Mouse (Mus musculus) liver, embryonic 13.5 days (tissue): Measurements from ENCODE around the gene Cmklr1. TPM values are rescaled to one million over a fixed set of nuclear protein-coding genes. Genes with fewer than 3 reads are reported as not detected.

ENCODE experiments used
- ATAC-seq: fragments of 200-750 bp; cut with Nextera tagmentation; 2 replicates; pipeline ENCODE4 v1.8.0; 2017; ENCODE audit warnings: low read depth, mild to moderate bottlenecking, moderate number of reproducible peaks, moderate library complexity
- DNase-seq: peaks from one replicate; pipeline ENCODE4 v3.0.0; 2022
- H3K27ac ChIP-seq: fragments of 300-500 bp; sonication (generic); 2 replicates; pipeline ENCODE4 v1.5.1; 2015; ENCODE audit warnings: moderate library complexity, mild to moderate bottlenecking, inconsistent platforms
- H3K27me3 ChIP-seq: fragments of 300-500 bp; sonication (generic); 2 replicates; pipeline ENCODE4 v1.6.1; 2015; ENCODE audit warnings: mild to moderate bottlenecking, inconsistent platforms
- H3K36me3 ChIP-seq: fragments of 300-500 bp; sonication (generic); 2 replicates; pipeline ENCODE4 v1.6.1; 2015; ENCODE audit warnings: mild to moderate bottlenecking, inconsistent platforms
- H3K4me1 ChIP-seq: fragments of 300-500 bp; sonication (generic); replicated peaks from 2 replicates; pipeline ENCODE4 v1.6.1; 2015; ENCODE audit warnings: inconsistent platforms
- H3K4me2 ChIP-seq: fragments of 300-500 bp; sonication (generic); 2 replicates; pipeline ENCODE4 v1.6.1; 2015; ENCODE audit warnings: inconsistent platforms, mild to moderate bottlenecking, moderate library complexity
- H3K4me3 ChIP-seq: fragments of 300-500 bp; sonication (generic); replicated peaks from 2 replicates; pipeline ENCODE4 v1.5.1; 2015; ENCODE audit warnings: mild to moderate bottlenecking, inconsistent platforms
- H3K9ac ChIP-seq: fragments of 300-500 bp; sonication (generic); 2 replicates; pipeline ENCODE4 v1.6.1; 2015; ENCODE audit warnings: mild to moderate bottlenecking, inconsistent platforms
- H3K9me3 ChIP-seq: fragments of 300-500 bp; sonication (generic); replicated peaks from 2 replicates; pipeline ENCODE4 v1.6.1; 2016; ENCODE audit warnings: inconsistent platforms
- WGBS: fragments of 180-500 bp; shearing (Covaris S2); methylation state at CpG from one replicate; pipeline ENCODE4 v1.1.7; 2015; ENCODE audit not compliant: insufficient replicate concordance; 5-methylcytosine and 5-hydroxymethylcytosine counted together
- polyA plus RNA-seq: library from polyadenylated mRNA; unstranded; fragments of >200 nt; fragmentation: Nextera tagmentation; extraction: Ambion mirVana; gene quantifications from 2 replicates; pipeline ENCODE4 v1.2.1, GENCODE M21; 2015

Cmklr1 gene
- polyA plus RNA-seq, 1 experiment from 2014 or later = 1.8 TPM

- 12% methylated on average over 5 of the region's 5 CpGs for WGBS
- H3K27ac ChIP-seq = no peak overlapping the region
- DNase-seq = no peak
- no peak overlapping the region for H3K9ac ChIP-seq
- H3K27me3 ChIP-seq = peaks cover 20% of the 10 kb centered on the region
- no peaks in the 10 kb centered on the region for H3K36me3 ChIP-seq
- no peaks in the 10 kb centered on the region for H3K9me3 ChIP-seq
- H3K4me1 ChIP-seq = 0 out of 2 replicates have a peak, but pooled peaks cover 3% of the 10 kb centered on the region
- H3K4me2 ChIP-seq = no peak overlapping the region
- H3K4me3 ChIP-seq = no peak overlapping the region
- ATAC-seq = no peak
Observed at GRCm38 (mm10) chr5:113652215-113652614, 2.0 kb upstream of the Cmklr1 start.

DNA sequence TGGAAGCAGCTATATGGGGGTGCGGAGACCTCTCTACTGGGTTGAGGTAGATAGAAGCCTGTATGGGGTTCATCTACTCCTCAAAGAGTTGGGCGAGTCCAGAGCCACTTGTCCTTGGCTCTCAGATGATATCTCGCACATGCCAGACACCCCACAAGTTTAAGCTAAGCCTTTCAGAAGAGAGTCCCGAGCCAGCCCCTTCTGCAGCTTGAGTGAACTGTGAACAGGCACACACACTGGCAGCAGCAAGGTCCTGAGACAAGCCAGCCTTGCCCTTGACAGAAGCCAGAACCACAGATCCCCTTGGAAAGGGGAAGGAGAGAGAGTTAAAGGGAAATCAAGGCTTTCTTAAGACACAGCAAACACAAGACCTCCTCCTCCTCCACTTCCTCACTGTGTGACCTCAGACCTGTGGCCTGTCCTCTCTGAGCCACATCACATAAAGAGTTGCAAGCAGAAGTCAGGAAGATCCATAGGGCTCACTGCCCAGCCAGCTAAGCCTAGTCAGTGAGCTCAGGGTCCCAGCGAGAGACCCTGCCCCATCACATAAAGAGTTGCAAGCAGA is 1.5 kb downstream of the Cmklr1 start:
- no peak for ATAC-seq
- Histone ChIP-seq H3K9me3 (no peaks in the 10 kb centered on the region), H3K27ac (no peak overlapping the region), H3K4me1 (0 out of 2 replicates have a peak, but pooled peaks cover 3% of the 10 kb centered on the region), H3K9ac (no peak overlapping the region), H3K27me3 (peaks cover 20% of the 10 kb centered on the region), H3K4me2 (no peak overlapping the region), H3K4me3 (no peak overlapping the region), H3K36me3 (no peaks in the 10 kb centered on the region)
- WGBS = 44% methylated on average over 5 of the region's 5 CpGs
- no peak for DNase-seq

DNA sequence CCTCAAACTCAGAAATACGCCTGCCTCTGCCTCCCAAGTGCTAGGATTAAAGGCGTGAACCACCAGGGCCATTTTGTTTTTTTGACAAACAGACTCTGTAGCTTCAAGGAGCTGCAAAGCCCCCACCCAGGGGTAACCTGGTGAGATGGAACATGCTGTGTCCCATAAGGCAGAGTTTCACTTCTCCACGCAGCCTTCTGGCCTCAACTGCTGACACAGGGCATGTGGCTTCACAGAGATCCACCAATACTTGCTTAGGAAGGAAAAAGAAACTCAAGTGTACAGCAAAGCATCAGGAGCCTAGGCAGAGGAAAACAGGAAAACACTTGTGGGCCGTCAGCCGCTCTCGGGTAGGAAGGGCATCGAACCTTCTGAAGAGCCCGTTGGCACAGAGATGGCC is 3.1 kb downstream of the Cmklr1 start:
- Histone ChIP-seq H3K27ac (no peak overlapping the region), H3K4me1 (0 out of 2 replicates have a peak, but pooled peaks cover 3% of the 10 kb centered on the region), H3K9ac (no peak overlapping the region), H3K9me3 (no peaks in the 10 kb centered on the region), H3K27me3 (peaks cover 20% of the 10 kb centered on the region), H3K4me3 (no peak overlapping the region), H3K36me3 (no peaks in the 10 kb centered on the region), H3K4me2 (no peak overlapping the region)
- ATAC-seq (no peak), DNase-seq (no peak)
- 68% methylated on average over 8 of the region's 8 CpGs for WGBS

GRCm38 (mm10) chr5:113644520-113644919 is 5.7 kb downstream of the Cmklr1 start:
- Histone ChIP-seq H3K27ac (no peak overlapping the region), H3K9ac (no peak overlapping the region), H3K36me3 (no peaks in the 10 kb centered on the region), H3K4me2 (no peak overlapping the region), H3K4me3 (no peak overlapping the region), H3K27me3 (0 out of 2 replicates have a peak, but pooled peaks cover 3% of the 10 kb centered on the region), H3K4me1 (no peaks in the 10 kb centered on the region; the same call in 1 of the 2 replicates), H3K9me3 (no peaks in the 10 kb centered on the region)
- ATAC-seq (no peak), DNase-seq (no peak)
- 34% methylated on average over 4 of the region's 4 CpGs for WGBS

- no peak overlapping the region for H3K4me2 ChIP-seq
- H3K4me1 ChIP-seq = no peaks in the 10 kb centered on the region; the same call in 1 of the 2 replicates
- no peaks in the 10 kb centered on the region for H3K9me3 ChIP-seq
- 45% methylated on average over 18 of the region's 18 CpGs for WGBS
- no peak for ATAC-seq
- no peaks in the 10 kb centered on the region for H3K36me3 ChIP-seq
- DNase-seq = no peak
- H3K27ac ChIP-seq = no peak overlapping the region
- no peak overlapping the region for H3K9ac ChIP-seq
- no peak overlapping the region for H3K4me3 ChIP-seq
- no peaks in the 10 kb centered on the region for H3K27me3 ChIP-seq
Observed at GRCm38 (mm10) chr5:113643107-113643848, 6.9 kb downstream of the Cmklr1 start.

- ATAC-seq = no peak
- Histone ChIP-seq H3K4me3 (no peak overlapping the region), H3K9me3 (no peaks in the 10 kb centered on the region), H3K36me3 (no peaks in the 10 kb centered on the region), H3K27ac (no peak overlapping the region), H3K9ac (no peak overlapping the region), H3K27me3 (no peaks in the 10 kb centered on the region), H3K4me2 (no peak overlapping the region), H3K4me1 (no peaks in the 10 kb centered on the region; the same call in 1 of the 2 replicates)
- 36% methylated on average over 6 of the region's 6 CpGs for WGBS
- DNase-seq = no peak
Observed at GRCm38 (mm10) chr5:113641066-113641465, 9.2 kb downstream of the Cmklr1 start.

DNA sequence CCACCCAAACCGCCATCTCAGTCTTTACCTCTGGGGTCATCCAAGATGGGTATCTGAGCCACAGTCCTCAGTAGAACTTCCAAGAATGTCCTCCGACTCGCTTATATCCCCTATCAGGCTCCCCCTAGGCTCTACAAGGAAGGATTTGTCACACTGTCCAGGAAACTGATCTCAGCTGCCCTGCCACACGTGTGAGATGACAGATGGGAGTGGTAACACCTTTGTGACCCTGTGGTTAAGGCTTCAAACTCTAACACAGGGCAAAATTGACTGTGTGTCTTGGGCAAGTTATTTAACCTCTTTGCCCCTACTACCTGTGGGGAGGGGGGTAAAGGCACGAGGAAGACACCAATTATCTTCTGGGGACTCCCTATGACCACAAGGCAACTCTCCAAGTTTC is 11.1 kb downstream of the Cmklr1 start:
- Histone ChIP-seq H3K4me2 (no peak overlapping the region), H3K27me3 (no peaks in the 10 kb centered on the region), H3K9ac (no peak overlapping the region), H3K4me1 (peaks cover 2% of the 10 kb centered on the region; the same call in 1 of the 2 replicates), H3K9me3 (no peaks in the 10 kb centered on the region), H3K36me3 (no peaks in the 10 kb centered on the region), H3K27ac (no peak overlapping the region), H3K4me3 (no peak overlapping the region)
- no peak for ATAC-seq
- DNase-seq = no peak
- WGBS = 45% methylated on average over 5 of the region's 5 CpGs

DNA sequence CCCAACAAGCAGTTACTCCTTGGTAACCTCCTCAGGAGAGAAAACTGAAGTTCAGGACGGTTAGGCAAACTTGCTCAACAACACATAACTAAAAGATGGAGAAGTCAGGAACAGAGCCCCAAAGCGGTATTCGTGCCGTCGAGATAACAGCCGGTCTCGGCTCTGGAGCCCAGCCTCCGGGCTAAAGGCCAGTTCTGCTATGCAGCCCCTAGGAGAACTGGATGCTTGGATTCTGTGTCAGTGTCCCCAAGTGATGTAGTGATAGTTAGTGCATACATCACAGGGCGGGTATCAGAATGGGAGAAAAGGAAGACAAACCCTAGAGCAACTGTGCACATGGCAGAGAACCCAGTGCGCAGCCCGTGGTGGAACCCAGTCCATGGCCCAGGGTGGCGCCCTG is 12.2 kb downstream of the Cmklr1 start:
- H3K27ac ChIP-seq = no peak overlapping the region
- H3K36me3 ChIP-seq = no peaks in the 10 kb centered on the region
- 69% methylated on average over 12 of the region's 12 CpGs for WGBS
- no peaks in the 10 kb centered on the region for H3K9me3 ChIP-seq
- no peak overlapping the region for H3K9ac ChIP-seq
- H3K27me3 ChIP-seq = no peaks in the 10 kb centered on the region
- no peak overlapping the region for H3K4me3 ChIP-seq
- H3K4me1 ChIP-seq = peaks cover 2% of the 10 kb centered on the region; the same call in 1 of the 2 replicates
- no peak for ATAC-seq
- no peak for DNase-seq
- no peak overlapping the region for H3K4me2 ChIP-seq

DNA sequence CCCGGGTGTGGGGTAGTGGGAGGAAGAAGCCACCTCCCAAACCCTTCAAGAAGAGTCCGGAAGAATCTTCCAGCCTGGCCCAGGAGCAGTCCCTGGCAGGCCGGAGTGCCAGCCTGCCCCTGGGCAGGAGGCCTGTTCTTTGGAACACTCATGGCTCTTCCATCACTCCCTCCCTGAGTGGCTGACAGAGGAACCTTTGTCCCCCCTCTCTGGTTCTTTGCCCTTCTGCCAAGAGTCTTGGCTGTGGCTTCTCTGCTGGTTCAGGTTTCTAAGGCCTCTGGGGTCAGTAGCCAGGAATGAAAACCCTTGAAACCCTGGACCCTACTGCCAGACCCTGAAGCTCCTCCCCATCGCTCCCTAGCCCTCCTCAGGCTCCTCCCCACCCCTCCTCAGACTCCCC is 12.6 kb downstream of the Cmklr1 start:
- Histone ChIP-seq H3K9ac (no peak overlapping the region), H3K36me3 (no peaks in the 10 kb centered on the region), H3K4me3 (no peak overlapping the region), H3K4me2 (no peak overlapping the region), H3K4me1 (peaks cover 2% of the 10 kb centered on the region; the same call in 1 of the 2 replicates), H3K9me3 (no peaks in the 10 kb centered on the region), H3K27me3 (no peaks in the 10 kb centered on the region), H3K27ac (no peak overlapping the region)
- DNase-seq (no peak), ATAC-seq (no peak)
- WGBS = 56% methylated on average over 4 of the region's 4 CpGs

- H3K9ac ChIP-seq = no peak overlapping the region
- peaks cover 2% of the 10 kb centered on the region; the same call in 1 of the 2 replicates for H3K4me1 ChIP-seq
- H3K9me3 ChIP-seq = no peaks in the 10 kb centered on the region
- H3K27me3 ChIP-seq = no peaks in the 10 kb centered on the region
- no peak overlapping the region for H3K4me2 ChIP-seq
- H3K27ac ChIP-seq = no peak overlapping the region
- 66% methylated on average over 15 of the region's 15 CpGs for WGBS
- DNase-seq (no peak), ATAC-seq (no peak)
- H3K4me3 ChIP-seq = no peak overlapping the region
- no peaks in the 10 kb centered on the region for H3K36me3 ChIP-seq
Observed at GRCm38 (mm10) chr5:113635861-113636565, 14.2 kb downstream of the Cmklr1 start.

DNA sequence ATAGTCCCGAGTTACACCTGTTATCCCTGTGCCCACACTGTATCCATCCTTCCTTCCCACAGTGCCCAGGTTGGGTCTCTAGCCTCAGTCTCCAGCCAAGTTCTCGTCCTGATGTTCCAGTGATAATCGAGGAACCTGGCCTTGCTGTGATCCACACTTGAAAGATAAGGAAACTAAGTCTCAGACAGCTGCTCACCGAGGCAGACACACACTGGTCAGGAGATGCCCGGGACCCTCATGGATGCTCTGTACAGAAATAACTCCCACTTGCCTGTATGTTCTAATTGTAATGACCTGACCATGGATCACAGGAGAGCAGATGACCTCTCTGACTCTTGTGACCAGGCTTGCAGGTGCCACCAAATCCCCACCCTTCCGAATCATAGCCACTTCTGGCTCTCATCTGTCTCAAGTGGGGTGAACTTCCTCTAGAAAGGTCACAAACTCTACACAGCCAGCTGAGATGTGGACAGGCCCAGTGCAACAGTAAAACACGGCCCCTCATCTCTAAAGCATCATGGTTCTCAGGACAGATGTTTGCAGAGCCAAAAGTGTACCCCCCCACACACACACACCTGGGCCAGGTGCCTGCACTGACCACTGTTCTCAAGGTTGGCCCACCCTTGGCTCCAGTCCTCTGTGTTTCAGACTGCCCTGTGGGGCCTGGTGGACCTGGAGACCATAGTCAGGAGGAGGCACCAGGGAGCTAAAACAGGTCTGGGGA is 15.2 kb downstream of the Cmklr1 start:
- no peak for ATAC-seq
- Histone ChIP-seq H3K4me1 (0 out of 2 replicates have a peak, but pooled peaks cover 2% of the 10 kb centered on the region), H3K27me3 (no peaks in the 10 kb centered on the region; the same call in 1 of the 2 replicates), H3K4me3 (no peak overlapping the region), H3K4me2 (no peak overlapping the region), H3K9ac (no peak overlapping the region), H3K27ac (no peak overlapping the region), H3K9me3 (no peaks in the 10 kb centered on the region), H3K36me3 (no peaks in the 10 kb centered on the region)
- no peak for DNase-seq
- WGBS = 55% methylated on average over 7 of the region's 7 CpGs
